Mouse (Mus musculus): Measurements from ENCODE around the gene Rps6kl1.

GRCm38 (mm10) chr12:85113917-85114316 is 37.1 kb downstream of the Rps6kl1 start:
- TF ChIP-seq POLR2A (IDR thresholded peaks at IDR 0.05; ENCODE audit: low read depth, low read length) (no peak), CTCF (conservative IDR thresholded peaks at IDR 0.05; ENCODE audit: insufficient read depth, insufficient read length, low read depth, low read length) (no peak)

All from kidney, adult 2 months (tissue).